Mouse (Mus musculus): ENCODE data around the gene Nup210l. TPM values are rescaled to one million over a fixed set of nuclear protein-coding genes. Genes with fewer than 3 reads are reported as not detected.

The Nup210l gene
- total RNA-seq, 2 experiments from 2014 or later: 0.27 to 0.46 TPM

DNA sequence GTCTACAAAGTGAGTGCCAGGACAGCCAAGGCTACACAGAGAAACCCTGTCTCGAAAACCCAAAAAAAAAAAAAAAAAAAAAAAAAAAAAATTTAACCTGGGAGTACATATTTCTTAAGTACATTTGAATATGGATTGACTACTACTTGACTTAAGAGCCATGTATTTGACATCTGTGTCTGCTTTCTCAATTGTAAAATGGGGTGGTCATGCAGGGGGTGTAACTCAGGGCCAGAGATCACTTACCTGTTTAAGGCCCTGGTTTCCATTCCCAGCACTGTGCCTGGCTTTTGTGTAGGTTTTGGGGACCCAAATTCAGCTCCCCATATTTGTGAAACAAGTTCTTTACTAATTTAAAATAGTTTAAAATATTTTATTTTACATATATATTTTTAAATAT, 33.7 kb downstream of the Nup210l start:
- DNase-seq (ENCODE audit: low spot score in 2 of 2): no peak

DNA sequence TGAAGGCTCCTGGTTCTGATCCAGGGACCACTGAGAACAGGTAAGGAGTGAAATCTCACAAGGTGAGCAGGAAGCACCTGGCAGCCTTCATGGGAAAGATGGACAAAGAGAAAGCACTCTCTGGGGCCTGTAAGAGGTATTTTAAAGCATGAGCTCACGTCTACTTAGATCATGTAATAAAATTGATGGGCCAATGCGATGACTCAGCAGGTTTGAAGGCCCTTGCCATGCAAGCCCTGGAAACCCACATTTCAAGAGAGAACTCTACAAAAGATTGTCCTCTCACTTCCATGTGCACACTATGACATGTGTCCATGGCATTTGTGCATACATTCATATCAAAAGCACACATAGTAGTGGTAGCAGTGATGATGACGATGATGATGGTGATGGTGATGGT, 36.0 kb downstream of the Nup210l start:
- intact Hi-C loops (cut with DNase I): no loop called here

More for the DNA sequence above, 33.7 kb downstream of the Nup210l start:
- intact Hi-C loops (cut with DNase I): no loop called here

DNA sequence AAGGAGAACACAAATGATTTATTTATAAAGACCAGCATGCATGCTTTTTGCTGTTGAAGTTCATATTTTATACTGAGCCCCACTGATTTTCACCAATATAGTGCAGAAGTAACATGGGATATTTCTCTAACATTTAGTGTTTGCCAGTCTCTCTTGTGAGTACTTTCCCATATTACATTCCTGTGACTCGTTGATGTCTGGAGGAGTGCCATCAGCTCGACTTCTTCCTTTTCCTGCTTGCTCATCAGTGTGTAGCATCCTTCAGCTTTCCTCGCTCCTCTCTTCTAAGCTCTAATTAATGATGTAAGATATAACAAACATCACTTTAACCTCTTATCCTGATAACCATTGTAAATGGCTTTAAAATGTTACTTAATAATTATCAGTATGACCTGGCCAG, 41.5 kb downstream of the Nup210l start:
- intact Hi-C loops (cut with DNase I): no loop called here
- peak in 1 of 2 experiments; percentile 27 for DNase-seq (ENCODE audit: low spot score in 2 of 2)

More for the DNA sequence above, 36.0 kb downstream of the Nup210l start:
- no peak for DNase-seq (ENCODE audit: low spot score in 2 of 2)

DNA sequence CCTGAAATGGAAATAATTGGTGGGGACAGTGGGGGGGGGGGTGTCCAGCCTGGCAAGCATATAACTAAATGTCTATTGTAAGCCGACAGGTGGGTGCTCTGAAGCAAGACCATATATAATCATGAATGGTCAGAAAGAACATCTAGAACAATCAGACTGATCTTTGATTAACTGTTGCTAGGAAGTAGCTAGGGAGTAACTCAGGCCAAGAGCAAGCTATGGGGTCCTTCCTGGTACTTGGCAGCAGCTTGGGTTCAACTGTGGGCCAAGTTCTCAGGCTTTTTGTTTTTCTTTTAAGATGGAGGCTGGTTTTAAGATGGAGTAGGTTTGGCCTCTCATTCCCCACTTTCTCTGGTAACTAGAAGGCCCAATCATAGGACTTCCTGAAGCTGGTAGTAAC, 42.7 kb downstream of the Nup210l start:
- intact Hi-C loops (cut with DNase I): no loop called here
- DNase-seq (ENCODE audit: low spot score in 2 of 2): no peak

DNA sequence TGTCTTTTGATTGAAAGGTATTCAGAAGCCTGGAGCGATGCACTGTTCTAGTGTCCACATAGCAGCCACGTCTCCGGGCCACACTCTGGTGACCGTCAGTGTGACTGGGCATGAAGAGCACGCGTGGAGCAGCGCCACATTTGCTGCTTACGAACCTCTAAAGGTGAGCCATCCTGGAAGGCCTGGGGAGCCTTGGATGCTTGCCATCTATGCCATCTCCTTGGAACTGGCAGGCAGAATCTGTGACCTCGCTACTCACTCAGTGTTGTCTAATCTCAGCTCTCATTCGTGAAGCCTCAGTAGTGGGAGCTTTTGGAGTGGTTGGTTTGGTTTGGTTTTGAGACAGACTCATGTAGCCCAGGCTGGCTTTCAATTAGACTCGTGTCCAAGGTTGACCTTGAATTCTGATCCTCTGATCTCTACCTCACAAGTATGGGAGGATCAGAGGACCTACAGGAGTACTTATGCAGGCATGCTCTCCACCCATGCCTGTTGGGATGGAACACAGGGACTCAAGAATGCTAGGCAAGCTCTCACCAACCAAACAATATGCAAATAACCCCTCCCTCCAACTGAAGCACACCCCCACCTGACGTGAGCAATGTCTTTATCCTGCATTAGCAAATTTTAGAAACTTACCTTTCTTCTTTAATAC, 47.3 kb downstream of the Nup210l start:
- intact Hi-C loops (cut with DNase I): loop anchor here (5.0 kb wide), 1 partner anchor 36 kb away; no protein-coding TSS in a partner anchor
- DNase-seq (ENCODE audit: low spot score in 2 of 2): no peak

DNA sequence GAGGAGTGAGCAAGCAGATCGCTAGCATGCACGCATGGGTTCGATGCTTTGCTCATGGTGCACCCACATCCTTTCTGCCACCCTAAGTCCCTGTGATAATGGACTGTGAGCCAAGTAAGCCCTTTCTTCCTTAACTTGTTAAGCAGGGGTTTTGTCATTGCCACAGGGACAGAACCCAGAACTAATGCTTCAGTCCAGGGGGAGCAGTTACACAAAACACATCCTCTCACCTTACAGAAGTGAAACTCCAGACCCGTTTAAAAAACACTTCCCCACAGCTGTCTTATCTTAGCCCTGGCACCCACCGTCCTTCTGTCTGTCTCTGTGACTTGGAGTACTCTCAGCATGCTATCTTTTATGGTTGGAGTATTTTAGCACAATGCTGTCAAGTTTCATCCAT, 52.1 kb downstream of the Nup210l start:
- intact Hi-C loops (cut with DNase I): no loop called here
- no peak for DNase-seq (ENCODE audit: low spot score in 2 of 2)

DNA sequence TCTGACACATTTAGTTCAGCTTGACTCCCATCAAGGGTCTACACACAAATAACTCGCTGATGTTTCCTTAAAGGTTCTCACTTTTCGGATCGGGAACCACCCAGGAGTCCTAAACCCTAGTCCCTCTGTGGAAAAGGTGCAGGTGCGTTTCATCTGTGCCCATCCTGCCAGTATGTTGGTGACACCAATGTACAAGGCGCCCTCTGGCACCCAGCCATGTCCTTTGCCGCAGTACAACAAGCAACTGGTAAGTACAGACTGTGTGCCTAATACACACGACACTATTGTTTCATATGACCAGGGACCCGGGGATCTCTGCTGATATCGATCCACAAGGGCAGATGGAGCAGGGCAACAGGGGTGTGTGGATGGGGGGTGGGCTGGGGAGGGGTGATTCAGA, 55.8 kb downstream of the Nup210l start:
- intact Hi-C loops (cut with DNase I): no loop called here
- DNase-seq (ENCODE audit: low spot score in 2 of 2): no peak

DNA sequence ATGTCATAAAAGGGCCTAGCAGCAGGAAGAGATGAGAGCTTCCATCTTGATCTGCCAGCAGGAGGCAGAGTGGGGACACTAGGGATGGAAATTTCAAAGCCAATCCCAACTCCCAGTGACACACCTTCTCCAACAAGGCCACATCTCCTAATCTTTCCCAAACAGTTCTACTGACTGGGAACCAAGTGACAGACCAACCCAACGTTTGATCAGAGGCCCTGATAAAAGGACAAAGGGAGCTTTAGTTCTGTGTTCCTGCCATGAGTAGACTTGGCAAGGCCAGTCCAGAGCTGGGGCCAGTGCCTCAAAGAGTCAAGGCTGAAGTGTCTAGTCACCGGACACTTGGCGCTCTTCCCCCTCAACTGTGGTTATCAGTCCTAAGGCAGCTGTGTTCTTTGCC, 57.6 kb downstream of the Nup210l start:
- no peak for DNase-seq (ENCODE audit: low spot score in 2 of 2)
- intact Hi-C loops (cut with DNase I): no loop called here

DNA sequence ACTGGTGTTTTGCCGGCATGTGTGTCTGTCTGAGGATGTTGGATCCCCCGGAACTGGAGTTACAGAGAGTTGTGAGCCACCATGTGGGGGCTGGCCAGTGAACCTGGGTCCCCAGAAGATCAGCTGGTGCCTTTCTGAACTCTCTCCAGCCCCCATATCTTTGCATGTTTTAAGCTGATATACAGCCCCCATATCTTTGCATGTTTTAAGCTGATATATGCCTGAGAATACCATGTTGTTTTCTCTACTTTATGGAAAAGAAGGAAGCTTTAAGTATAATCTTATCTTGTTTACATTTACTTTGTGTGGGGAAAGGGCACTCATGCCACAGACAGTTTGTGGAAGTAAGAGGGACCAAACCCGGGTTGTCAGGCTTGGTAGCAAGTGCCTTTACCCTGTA, 75.6 kb downstream of the Nup210l start:
- no peak for DNase-seq (ENCODE audit: low spot score in 2 of 2)
- intact Hi-C loops (cut with DNase I): no loop called here

DNA sequence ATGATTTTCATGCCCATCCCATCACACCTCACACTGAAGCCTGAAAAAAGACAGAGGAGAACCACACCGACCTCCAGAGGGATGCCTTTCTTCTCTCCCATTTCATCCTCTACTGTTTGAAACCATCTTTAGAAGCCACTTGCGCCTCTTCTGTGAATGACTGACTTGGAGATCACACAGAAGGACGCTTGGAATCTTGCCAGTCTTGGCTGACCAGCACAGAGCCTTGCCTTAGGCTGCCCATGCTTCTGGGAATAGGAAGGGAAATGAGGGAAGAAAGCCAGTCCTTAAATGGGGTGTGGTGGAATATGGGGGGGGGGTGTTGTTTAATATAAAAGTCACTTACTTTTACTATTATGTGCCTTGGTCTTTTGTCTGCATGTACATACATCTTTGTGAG, 79.6 kb downstream of the Nup210l start:
- DNase-seq (ENCODE audit: low spot score in 2 of 2): no peak
- intact Hi-C loops (cut with DNase I): no loop called here

DNA sequence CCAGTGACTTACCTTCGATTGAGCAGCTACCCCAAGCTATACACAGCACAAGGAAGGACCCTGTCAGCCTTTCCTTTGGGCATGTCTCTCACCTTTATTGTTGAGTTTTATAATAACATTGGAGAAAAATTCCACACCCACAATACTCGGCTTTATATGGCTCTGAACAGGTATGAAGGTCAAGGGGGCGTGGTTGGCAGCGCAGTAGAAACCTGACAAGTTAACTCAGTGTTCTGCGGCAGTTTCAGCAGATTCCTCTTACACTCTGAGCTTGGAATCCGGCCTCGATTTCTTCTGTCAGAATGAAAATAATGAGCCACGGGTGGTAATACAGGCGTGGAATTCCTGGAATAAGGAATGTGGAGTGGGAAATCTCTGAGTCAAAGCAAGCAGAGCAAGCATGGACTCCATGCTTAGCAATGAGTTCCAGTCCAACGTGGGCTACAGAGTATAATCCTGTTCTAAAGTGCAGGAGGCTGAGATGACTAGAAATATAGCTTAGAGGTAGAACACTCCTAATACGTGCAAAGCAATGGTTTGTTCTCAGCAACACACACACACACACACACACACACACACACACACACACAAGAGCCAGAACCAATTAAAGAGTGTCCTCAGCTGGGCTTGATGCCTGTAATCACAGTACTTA, 87.1 kb downstream of the Nup210l start:
- intact Hi-C loops (cut with DNase I): no loop called here

DNA sequence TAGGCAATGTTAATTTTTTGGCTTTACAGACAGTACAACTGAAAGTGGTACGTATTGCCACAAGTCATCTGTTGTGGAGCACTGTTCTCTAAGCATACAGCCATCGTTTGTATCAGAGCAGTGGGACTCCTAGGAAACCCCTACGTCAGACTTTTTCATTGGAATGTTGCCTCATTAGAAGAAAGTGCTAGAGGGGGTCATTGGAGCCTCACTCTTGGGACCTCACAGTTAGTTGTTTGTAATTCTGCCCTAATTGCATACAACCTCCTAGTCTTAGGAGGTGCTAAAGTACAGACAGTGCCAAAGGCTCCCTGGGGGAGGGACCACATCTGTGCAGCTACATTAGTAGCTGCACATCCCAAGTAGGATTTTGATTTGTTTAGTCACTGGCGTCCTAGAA, 90.8 kb downstream of the Nup210l start:
- no peak for DNase-seq (ENCODE audit: low spot score in 2 of 2)
- intact Hi-C loops (cut with DNase I): no loop called here

More for the DNA sequence above, 87.1 kb downstream of the Nup210l start:
- DNase-seq (ENCODE audit: low spot score in 2 of 2): no peak

DNA sequence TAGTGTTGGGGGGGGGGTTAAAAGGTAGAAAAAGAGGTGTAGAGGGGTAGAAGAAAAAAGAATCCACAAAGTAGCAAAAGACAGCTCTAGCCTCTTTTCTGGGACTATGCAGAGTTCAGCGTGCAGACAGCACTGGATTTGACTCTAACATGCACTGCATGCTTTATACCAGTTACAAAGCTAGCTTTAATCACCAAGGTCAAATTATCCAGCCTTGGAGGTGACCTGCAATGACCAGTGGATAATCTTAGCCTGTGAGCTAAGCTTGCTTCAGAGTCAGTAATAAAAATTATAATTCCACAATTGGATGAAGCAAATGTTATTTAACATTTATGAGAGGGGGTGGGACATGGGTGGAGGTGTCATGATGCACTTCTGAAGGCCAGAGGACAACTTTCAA, 91.7 kb downstream of the Nup210l start:
- no peak for DNase-seq (ENCODE audit: low spot score in 2 of 2)
- intact Hi-C loops (cut with DNase I): no loop called here

DNA sequence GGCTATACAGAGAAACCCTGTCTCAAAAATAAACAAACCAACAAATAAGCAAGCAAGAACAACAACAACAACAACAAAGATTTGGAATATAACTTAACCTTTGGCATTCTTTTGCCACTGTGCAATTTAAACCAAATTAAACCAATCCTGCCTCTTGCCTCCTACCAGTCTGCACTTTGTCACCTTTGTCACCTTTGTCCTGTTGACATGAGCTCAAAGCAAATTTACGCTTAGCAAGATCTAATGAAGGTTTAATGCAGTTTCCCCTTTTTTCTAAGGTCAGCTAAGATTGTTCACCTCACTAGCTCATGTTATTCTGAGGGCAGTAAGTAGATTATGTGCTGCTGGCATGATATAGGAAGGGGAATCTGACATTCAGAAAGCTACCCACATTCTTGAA, 93.6 kb downstream of the Nup210l start:
- intact Hi-C loops (cut with DNase I): no loop called here

DNA sequence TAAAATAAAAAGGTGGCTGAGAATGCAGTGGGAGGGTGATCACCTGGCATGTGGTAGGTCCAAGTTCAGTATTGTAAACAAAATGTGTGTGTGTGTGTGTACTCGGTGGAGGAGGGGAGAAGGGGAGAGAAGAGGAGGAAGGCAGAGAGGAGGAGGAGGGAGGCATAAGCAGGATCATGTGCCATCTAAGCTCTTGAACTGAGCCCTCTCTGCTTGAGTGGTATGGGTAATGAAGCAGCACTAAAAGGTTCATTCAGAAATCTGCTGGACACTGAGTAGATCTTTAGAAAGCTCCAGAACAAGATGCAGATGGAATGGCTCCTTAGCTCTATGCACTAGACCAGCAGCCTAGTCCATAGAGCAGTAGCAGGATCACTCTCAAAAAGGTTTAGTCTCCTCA, 99.0 kb downstream of the Nup210l start:
- intact Hi-C loops (cut with DNase I): loop anchor here (5.0 kb wide), 1 partner anchor 71 kb away; no protein-coding TSS in a partner anchor
- DNase-seq (ENCODE audit: low spot score in 2 of 2): no peak

More for the DNA sequence above, 93.6 kb downstream of the Nup210l start:
- DNase-seq (ENCODE audit: low spot score in 2 of 2): no peak

DNA sequence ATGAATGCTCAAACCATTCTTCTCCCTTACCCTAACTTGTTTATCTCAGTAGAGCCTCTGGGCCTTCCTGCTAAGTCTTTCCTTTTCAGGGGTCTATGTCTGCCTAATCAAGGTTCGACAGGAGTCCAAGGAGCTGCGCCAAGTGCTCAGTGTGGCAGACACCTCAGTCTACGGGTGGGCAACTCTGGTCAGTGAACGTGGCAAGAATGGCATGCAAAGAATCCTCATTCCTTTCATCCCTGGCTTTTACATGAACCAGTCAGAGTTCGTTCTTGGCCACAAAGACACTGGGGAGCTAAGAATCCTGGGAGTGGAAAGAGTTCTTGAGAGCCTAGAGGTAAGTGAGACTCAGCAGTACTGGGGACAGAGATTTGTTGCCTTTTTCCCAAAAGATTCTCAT, 99.7 kb downstream of the Nup210l start:
- DNase-seq (ENCODE audit: low spot score in 2 of 2): no peak
- intact Hi-C loops (cut with DNase I): loop anchor here (2.0 to 5.0 kb wide), 2 partner anchors 71 to 117 kb away; no protein-coding TSS in a partner anchor

DNA sequence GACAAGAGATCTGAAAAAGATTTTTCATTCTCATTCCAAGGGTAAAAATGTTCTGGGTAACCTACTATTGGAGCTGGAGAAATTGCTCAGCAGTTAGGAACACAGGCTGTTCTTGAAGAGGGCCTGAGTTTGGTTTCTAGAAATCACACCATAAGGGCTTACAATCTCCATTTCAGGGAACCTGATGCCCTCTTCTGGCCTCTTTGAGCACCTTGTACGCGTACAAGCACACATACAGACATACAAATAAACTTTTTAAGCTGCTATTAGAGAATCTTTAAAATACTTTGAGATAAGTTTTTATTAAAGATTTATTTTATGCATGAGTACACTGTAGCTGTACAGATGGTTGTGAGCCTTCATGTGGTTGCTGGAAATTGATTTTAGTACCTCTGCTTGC, 100.7 kb downstream of the Nup210l start:
- intact Hi-C loops (cut with DNase I): loop anchor here (2.0 to 5.0 kb wide), 2 partner anchors 72 to 118 kb away; no protein-coding TSS in a partner anchor
- no peak for DNase-seq (ENCODE audit: low spot score in 2 of 2)

DNA sequence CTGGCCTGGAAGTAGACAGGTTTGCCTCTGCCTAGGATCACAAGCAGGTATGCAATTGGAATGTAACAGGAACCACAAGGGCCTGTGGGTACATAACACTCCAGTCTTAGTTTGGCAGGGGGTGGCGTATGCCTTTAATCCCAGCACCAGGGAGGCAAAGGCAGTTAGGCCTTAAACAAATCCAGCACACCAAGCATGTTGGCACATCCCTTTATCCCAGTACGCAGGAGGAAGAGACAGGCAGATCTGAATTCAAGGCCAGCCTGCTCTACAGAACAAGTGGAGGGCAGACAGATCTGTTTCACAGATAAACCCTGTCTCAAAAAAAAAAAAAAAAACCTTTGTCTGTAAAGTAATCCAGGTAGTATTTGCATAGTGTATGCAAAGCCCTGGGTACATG, 104.7 kb downstream of the Nup210l start:
- no peak for DNase-seq (ENCODE audit: low spot score in 2 of 2)
- intact Hi-C loops (cut with DNase I): no loop called here

DNA sequence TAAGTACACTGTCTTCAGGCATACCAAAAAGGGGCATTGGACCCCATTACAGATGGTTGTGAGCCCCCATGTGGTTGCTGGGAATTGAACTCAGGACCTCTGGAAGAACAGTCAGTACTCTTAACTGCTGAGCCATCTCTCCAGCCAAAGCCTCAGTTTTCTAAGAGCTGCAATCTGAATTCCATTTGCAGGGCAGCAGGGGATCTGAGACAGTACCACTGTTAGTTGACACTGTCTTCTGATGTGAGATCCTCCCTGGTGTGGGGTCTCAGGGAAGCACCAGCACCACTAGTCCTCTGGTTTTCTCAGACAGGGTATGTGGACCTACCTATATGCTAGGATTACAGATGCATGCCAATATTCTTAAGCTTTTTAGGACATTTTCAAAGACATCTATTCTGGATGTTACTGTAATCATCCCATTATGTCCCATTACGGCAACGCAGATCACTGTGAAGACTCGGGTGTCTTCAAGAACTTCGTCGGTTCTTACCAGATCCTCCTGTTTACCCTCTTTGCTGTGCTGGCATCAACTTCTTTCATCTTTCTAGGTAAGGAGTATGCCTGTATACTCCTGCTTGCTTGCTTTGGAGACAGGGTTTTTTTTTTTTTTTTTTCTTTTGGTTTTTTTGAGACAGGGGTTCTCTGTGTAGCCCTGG, 106.1 kb downstream of the Nup210l start:
- no peak for DNase-seq (ENCODE audit: low spot score in 2 of 2)
- intact Hi-C loops (cut with DNase I): no loop called here

DNA sequence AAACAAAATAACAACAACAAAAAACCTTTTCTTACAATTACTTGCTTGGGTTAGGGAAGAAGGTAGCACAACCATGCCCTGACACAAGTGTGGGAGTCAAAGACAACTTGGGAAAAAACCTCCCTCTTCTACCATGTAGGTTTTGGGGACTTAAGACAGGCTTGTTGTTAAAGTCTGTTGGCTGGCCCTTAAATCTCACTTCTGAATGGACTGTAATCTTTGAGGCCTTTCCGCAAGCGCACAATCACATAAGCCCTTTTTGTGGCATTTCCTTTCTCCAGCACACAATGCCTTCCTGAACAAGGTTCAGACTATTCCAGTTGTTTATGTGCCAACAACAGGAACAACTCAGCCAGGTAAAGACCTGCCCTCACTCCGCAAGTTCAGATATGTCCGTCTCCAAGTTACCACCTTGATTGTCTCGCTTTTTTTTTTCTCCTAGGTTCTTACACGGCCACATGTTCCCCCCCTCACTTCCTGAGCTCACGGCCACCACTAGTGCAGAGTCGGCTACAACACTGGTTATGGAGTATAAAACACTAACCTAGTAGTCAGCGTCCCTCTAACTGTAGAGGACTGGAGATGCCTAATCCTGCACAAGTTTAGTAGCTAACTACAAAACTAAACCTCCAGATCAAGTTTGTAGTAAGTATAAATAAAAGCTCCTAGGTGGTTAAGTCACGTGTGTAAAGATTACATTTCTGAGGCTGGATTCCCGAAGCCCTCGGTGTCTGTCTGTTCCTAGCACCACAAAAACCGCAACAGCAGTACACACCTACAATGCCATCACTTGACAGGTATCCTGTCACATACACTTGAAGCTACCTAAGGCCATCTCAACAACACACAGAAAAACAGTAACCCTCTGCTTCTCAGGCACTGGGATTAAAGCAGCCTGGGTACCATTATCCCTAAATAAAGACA, 107.8 kb downstream of the Nup210l start:
- intact Hi-C loops (cut with DNase I): no loop called here
- DNase-seq (ENCODE audit: low spot score in 2 of 2): no peak
